Mouse (Mus musculus) MEL (cell line): ENCODE results near the gene Kif26b. TPM values are rescaled to one million over a fixed set of nuclear protein-coding genes. Genes with fewer than 3 reads are reported as not detected.

ENCODE experiments used
- DNase-seq: peaks from one replicate; pipeline ENCODE4 v3.0.0; 2011; ENCODE audit warnings: low read depth, low spot score
- H3K27ac ChIP-seq: 2 replicates; pipeline ENCODE4 v1.5.1; 2012; ENCODE audit warnings: low read depth, mild to moderate bottlenecking, control low read depth, low read length, moderate library complexity; ENCODE audit not compliant: control insufficient read depth
- H3K27me3 ChIP-seq, 2 experiments: fragments of 150-350 bp in 1 of 2; sonication (generic) in 1 of 2; 2 replicates each; pipeline ENCODE4 v1.6.1; 2012; ENCODE audit warnings: low read length in 2 of 2, mild to moderate bottlenecking in 2 of 2, improper control_type of control experiment in 1 of 2, moderate library complexity in 1 of 2; ENCODE audit not compliant: insufficient read depth in 2 of 2, control insufficient read depth in 1 of 2
- H3K36me3 ChIP-seq, 2 experiments: 2 replicates each; pipeline ENCODE4 v1.6.1; 2012 to 2014; ENCODE audit warnings: low read length in 2 of 2, improper control_type of control experiment in 1 of 2, inconsistent platforms in 1 of 2, mild to moderate bottlenecking in 1 of 2; ENCODE audit not compliant: insufficient read depth in 2 of 2, control insufficient read depth in 1 of 2
- H3K4me1 ChIP-seq, 2 experiments: fragments of 150-350 bp in 1 of 2; sonication (generic) in 1 of 2; 2 replicates each; pipeline ENCODE4 v1.6.1; 2012; ENCODE audit warnings: low read length in 2 of 2, improper control_type of control experiment in 1 of 2, mild to moderate bottlenecking in 1 of 2; ENCODE audit not compliant: insufficient read depth in 2 of 2, control insufficient read depth in 1 of 2
- H3K4me3 ChIP-seq, 2 experiments: fragments of 150-350 bp in 1 of 2; sonication (generic) in 1 of 2; 2 replicates each; pipeline ENCODE4 v1.5.1; 2012; ENCODE audit warnings: low read depth in 2 of 2, low read length in 2 of 2, mild to moderate bottlenecking in 2 of 2, moderate library complexity in 2 of 2, control low read depth in 1 of 2, improper control_type of control experiment in 1 of 2; ENCODE audit not compliant: control insufficient read depth in 1 of 2, insufficient read depth in 1 of 2
- H3K79me2 ChIP-seq: 2 replicates; pipeline ENCODE4 v1.6.1; 2012; ENCODE audit warnings: mild to moderate bottlenecking, low read length, moderate library complexity; ENCODE audit not compliant: control insufficient read depth, poor library complexity, insufficient read depth
- H3K9ac ChIP-seq: 2 replicates; pipeline ENCODE4 v1.6.1; 2012; ENCODE audit warnings: low read depth, mild to moderate bottlenecking, control low read depth, low read length, moderate library complexity; ENCODE audit not compliant: control insufficient read depth, poor library complexity, severe bottlenecking
- H3K9me3 ChIP-seq: fragments of 150-350 bp; sonication (generic); replicated peaks from 2 replicates; pipeline ENCODE4 v1.6.1; 2012; ENCODE audit warnings: mild to moderate bottlenecking, low read length, improper control_type of control experiment, moderate library complexity; ENCODE audit not compliant: insufficient read depth
- CHD1 ChIP-seq: IDR thresholded peaks from 2 replicates; pipeline ENCODE4 v1.6.1; 2012; ENCODE audit warnings: low read depth, mild to moderate bottlenecking, inconsistent platforms, low read length, improper control_type of control experiment
- CTCF ChIP-seq, 3 experiments: IDR thresholded peaks in 2 of 3; conservative IDR thresholded peaks in 1 of 3; 2 replicates each; pipeline ENCODE4 v1.5.1; 2011 to 2012; ENCODE audit warnings: low read length in 3 of 3, low read depth in 2 of 3, mild to moderate bottlenecking in 2 of 3, improper control_type of control experiment in 1 of 3, inconsistent platforms in 1 of 3, mixed read lengths in 1 of 3, moderate library complexity in 1 of 3; ENCODE audit not compliant: control insufficient read depth in 1 of 3, insufficient read depth in 1 of 3, poor library complexity in 1 of 3, severe bottlenecking in 1 of 3
- E2F4 ChIP-seq: IDR thresholded peaks from 2 replicates; pipeline ENCODE4 v1.6.1; 2011; ENCODE audit warnings: low read depth, low read length, improper control_type of control experiment, borderline replicate concordance
- ELF1 ChIP-seq: IDR thresholded peaks from 2 replicates; pipeline ENCODE4 v1.6.1; 2014; ENCODE audit warnings: low read depth, mild to moderate bottlenecking, inconsistent platforms, low read length, improper control_type of control experiment, moderate library complexity
- HCFC1 ChIP-seq: IDR thresholded peaks from 2 replicates; pipeline ENCODE4 v1.6.1; 2012; ENCODE audit warnings: low read depth, mild to moderate bottlenecking, inconsistent platforms, low read length, improper control_type of control experiment, moderate library complexity
- JUND ChIP-seq: IDR thresholded peaks from 2 replicates; pipeline ENCODE4 v1.6.1; 2011; ENCODE audit warnings: low read depth, mild to moderate bottlenecking, improper control_type of control experiment, low read length
- MAFK ChIP-seq: IDR thresholded peaks from 2 replicates; pipeline ENCODE4 v1.6.1; 2011; ENCODE audit warnings: low read depth, mild to moderate bottlenecking, low read length, improper control_type of control experiment, borderline replicate concordance
- MAX ChIP-seq: IDR thresholded peaks from 2 replicates; pipeline ENCODE4 v1.6.1; 2011; ENCODE audit warnings: low read length, improper control_type of control experiment
- MEF2A ChIP-seq: IDR thresholded peaks from 2 replicates; pipeline ENCODE4 v1.6.1; 2014; ENCODE audit warnings: low read depth, mild to moderate bottlenecking, inconsistent platforms, low read length, improper control_type of control experiment; ENCODE audit not compliant: poor library complexity, insufficient replicate concordance, severe bottlenecking; ENCODE audit errors: extremely low read depth
- MYC ChIP-seq: IDR thresholded peaks from 2 replicates; pipeline ENCODE4 v1.6.1; 2011; ENCODE audit warnings: low read depth, mild to moderate bottlenecking, low read length, improper control_type of control experiment, moderate library complexity
- NELFE ChIP-seq: IDR thresholded peaks from 2 replicates; pipeline ENCODE4 v1.6.1; 2011; ENCODE audit warnings: low read depth, low read length, improper control_type of control experiment
- NRF1 ChIP-seq: IDR thresholded peaks from 2 replicates; pipeline ENCODE4 v1.6.1; 2014; ENCODE audit warnings: low read depth, mild to moderate bottlenecking, inconsistent platforms, low read length, improper control_type of control experiment, moderate library complexity; ENCODE audit not compliant: poor library complexity, insufficient read depth, severe bottlenecking
- POLR2A ChIP-seq, 2 experiments: IDR thresholded peaks; 2 replicates each; pipeline ENCODE4 v1.6.1; 2011 to 2012; ENCODE audit warnings: low read length in 2 of 2, mild to moderate bottlenecking in 2 of 2, control low read depth in 1 of 2, improper control_type of control experiment in 1 of 2, low read depth in 1 of 2, moderate library complexity in 1 of 2; ENCODE audit not compliant: control insufficient read depth in 1 of 2, insufficient read depth in 1 of 2, poor library complexity in 1 of 2
- POLR2AphosphoS5 ChIP-seq: IDR thresholded peaks from 2 replicates; pipeline ENCODE4 v1.6.1; 2012; ENCODE audit warnings: low read depth, borderline replicate concordance, mild to moderate bottlenecking, inconsistent platforms, low read length, moderate library complexity, mixed read lengths
- SIN3A ChIP-seq: IDR thresholded peaks from 2 replicates; pipeline ENCODE4 v1.6.1; 2012; ENCODE audit warnings: low read length, improper control_type of control experiment, inconsistent platforms
- SMC3 ChIP-seq: IDR thresholded peaks from 2 replicates; pipeline ENCODE4 v1.6.1; 2011; ENCODE audit warnings: low read depth, low read length, improper control_type of control experiment
- TBP ChIP-seq: IDR thresholded peaks from 2 replicates; pipeline ENCODE4 v1.8.0; 2011; ENCODE audit warnings: low read depth, low read length, improper control_type of control experiment
- TCF12 ChIP-seq: IDR thresholded peaks from 2 replicates; pipeline ENCODE4 v1.6.1; 2014; ENCODE audit warnings: low read depth, mild to moderate bottlenecking, inconsistent platforms, low read length, improper control_type of control experiment, moderate library complexity
- UBTF ChIP-seq: IDR thresholded peaks from 2 replicates; pipeline ENCODE4 v1.6.1; 2012; ENCODE audit warnings: low read depth, mild to moderate bottlenecking, inconsistent platforms, low read length, improper control_type of control experiment, moderate library complexity, borderline replicate concordance; ENCODE audit not compliant: insufficient read depth
- ZC3H11A ChIP-seq: IDR thresholded peaks from 2 replicates; pipeline ENCODE4 v1.6.1; 2012; ENCODE audit warnings: low read depth, mild to moderate bottlenecking, inconsistent platforms, low read length, improper control_type of control experiment
- ZMIZ1 ChIP-seq: IDR thresholded peaks from 2 replicates; pipeline ENCODE4 v1.6.1; 2012; ENCODE audit warnings: low read depth, mild to moderate bottlenecking, inconsistent platforms, low read length, improper control_type of control experiment, moderate library complexity
- ZNF384 ChIP-seq: IDR thresholded peaks from 2 replicates; pipeline ENCODE4 v1.6.1; 2012; ENCODE audit warnings: low read depth, mild to moderate bottlenecking, inconsistent platforms, low read length, improper control_type of control experiment
- polyA plus RNA-seq, 2 experiments: library from polyadenylated mRNA; stranded (reverse) in 1 of 2; unstranded in 1 of 2; fragments of >175 nt in 1 of 2; fragments of >200 nt in 1 of 2; gene quantifications; 2 replicates each; pipeline versions ENCODE4 v1.2.1 to v1.2.4; 2012; ENCODE audit warnings: low replicate concordance in 2 of 2, low read depth in 1 of 2; ENCODE audit not compliant: insufficient read length in 2 of 2, insufficient read depth in 1 of 2, missing spikeins in 1 of 2
- total RNA-seq: library from RNA; depleted of rRNA; stranded (reverse); fragments of 300-350 nt; gene quantifications from 2 replicates; pipeline ENCODE4 v1.2.3, GENCODE M21; 2012

Kif26b gene
- total and polyA plus RNA-seq, 3 experiments = 0.08 to 0.50 TPM; not detected in 1

GRCm38 (mm10) chr1:178936976-178937375, 408.1 kb downstream of the Kif26b start:
- TF ChIP-seq POLR2AphosphoS5 = no peak
- no peak for TF ChIP-seq E2F4
- no peak for TF ChIP-seq ZNF384
- no peak for TF ChIP-seq TCF12
- no peak for TF ChIP-seq SMC3
- no peak for TF ChIP-seq ZMIZ1
- no peak for TF ChIP-seq UBTF
- TF ChIP-seq MAFK = no peak
- TF ChIP-seq HCFC1 = no peak
- no peak for TF ChIP-seq ELF1
- TF ChIP-seq CHD1 = no peak
- no peak for TF ChIP-seq MYC
- TF ChIP-seq ZC3H11A = no peak
- no peak for TF ChIP-seq JUND
- no peak for TF ChIP-seq SIN3A
- TF ChIP-seq MAX = no peak
- TF ChIP-seq POLR2A (IDR thresholded peaks at IDR 0.05; ENCODE audit: control insufficient read depth in 1 of 2, insufficient read depth in 1 of 2, low read depth in 1 of 2, low read length in 2 of 2, poor library complexity in 1 of 2) = no peak
- no peak for TF ChIP-seq NRF1
- TF ChIP-seq TBP = no peak
- no peak for TF ChIP-seq NELFE
- Histone ChIP-seq H3K4me3 (no peak overlapping the region), H3K27ac (no peak overlapping the region), H3K27me3 (0 out of 4 replicates have a peak, but pooled peaks cover 0 to 2% of the 10 kb centered on the region in 2 experiments), H3K9ac (no peak overlapping the region), H3K4me1 (no peaks in the 10 kb centered on the region), H3K9me3 (no peaks in the 10 kb centered on the region), H3K79me2 (no peaks in the 10 kb centered on the region), H3K36me3 (no peaks in the 10 kb centered on the region)
- no peak for DNase-seq

GRCm38 (mm10) chr1:178940353-178940752, 411.4 kb downstream of the Kif26b start:
- H3K79me2 ChIP-seq = no peaks in the 10 kb centered on the region
- no peak overlapping the region for H3K27ac ChIP-seq
- no peaks in the 10 kb centered on the region for H3K9me3 ChIP-seq
- no peaks in the 10 kb centered on the region for H3K4me1 ChIP-seq
- H3K27me3 ChIP-seq = peaks cover 0 to 2% of the 10 kb centered on the region in 2 experiments; a peak in 1 of 4 replicates
- H3K4me3 ChIP-seq = no peak overlapping the region
- no peak for TF ChIP-seq CTCF (IDR thresholded peaks at IDR 0.05 in 2 of 3, conservative IDR thresholded peaks at IDR 0.05 in 1 of 3; ENCODE audit: control insufficient read depth in 1 of 3, insufficient read depth in 1 of 3, low read depth in 2 of 3, low read length in 3 of 3, poor library complexity in 1 of 3, severe bottlenecking in 1 of 3)
- TF ChIP-seq E2F4 = no peak
- TF ChIP-seq MAX = no peak
- TF ChIP-seq MEF2A = no peak
- H3K36me3 ChIP-seq = no peaks in the 10 kb centered on the region
- no peak for DNase-seq
- H3K9ac ChIP-seq = no peak overlapping the region
